Mouse (Mus musculus) liver, embryonic 13.5 days (tissue): ENCODE data around the gene Epha1. TPM values are rescaled to one million over a fixed set of nuclear protein-coding genes. Genes with fewer than 3 reads are reported as not detected.

ENCODE experiments used
- ATAC-seq: fragments of 200-750 bp; cut with Nextera tagmentation; 2 replicates; pipeline ENCODE4 v1.8.0; 2017; ENCODE audit warnings: low read depth, mild to moderate bottlenecking, moderate number of reproducible peaks, moderate library complexity
- DNase-seq: peaks from one replicate; pipeline ENCODE4 v3.0.0; 2022
- H3K27ac ChIP-seq: fragments of 300-500 bp; sonication (generic); 2 replicates; pipeline ENCODE4 v1.5.1; 2015; ENCODE audit warnings: moderate library complexity, mild to moderate bottlenecking, inconsistent platforms
- H3K27me3 ChIP-seq: fragments of 300-500 bp; sonication (generic); 2 replicates; pipeline ENCODE4 v1.6.1; 2015; ENCODE audit warnings: mild to moderate bottlenecking, inconsistent platforms
- H3K36me3 ChIP-seq: fragments of 300-500 bp; sonication (generic); 2 replicates; pipeline ENCODE4 v1.6.1; 2015; ENCODE audit warnings: mild to moderate bottlenecking, inconsistent platforms
- H3K4me1 ChIP-seq: fragments of 300-500 bp; sonication (generic); replicated peaks from 2 replicates; pipeline ENCODE4 v1.6.1; 2015; ENCODE audit warnings: inconsistent platforms
- H3K4me2 ChIP-seq: fragments of 300-500 bp; sonication (generic); 2 replicates; pipeline ENCODE4 v1.6.1; 2015; ENCODE audit warnings: inconsistent platforms, mild to moderate bottlenecking, moderate library complexity
- H3K4me3 ChIP-seq: fragments of 300-500 bp; sonication (generic); replicated peaks from 2 replicates; pipeline ENCODE4 v1.5.1; 2015; ENCODE audit warnings: mild to moderate bottlenecking, inconsistent platforms
- H3K9ac ChIP-seq: fragments of 300-500 bp; sonication (generic); 2 replicates; pipeline ENCODE4 v1.6.1; 2015; ENCODE audit warnings: mild to moderate bottlenecking, inconsistent platforms
- H3K9me3 ChIP-seq: fragments of 300-500 bp; sonication (generic); replicated peaks from 2 replicates; pipeline ENCODE4 v1.6.1; 2016; ENCODE audit warnings: inconsistent platforms
- WGBS: fragments of 180-500 bp; shearing (Covaris S2); methylation state at CpG from one replicate; pipeline ENCODE4 v1.1.7; 2015; ENCODE audit not compliant: insufficient replicate concordance; 5-methylcytosine and 5-hydroxymethylcytosine counted together
- polyA plus RNA-seq: library from polyadenylated mRNA; unstranded; fragments of >200 nt; fragmentation: Nextera tagmentation; extraction: Ambion mirVana; gene quantifications from 2 replicates; pipeline ENCODE4 v1.2.1, GENCODE M21; 2015

Gene Epha1
- polyA plus RNA-seq, 1 experiment from 2014 or later, result 2.7 TPM

DNA sequence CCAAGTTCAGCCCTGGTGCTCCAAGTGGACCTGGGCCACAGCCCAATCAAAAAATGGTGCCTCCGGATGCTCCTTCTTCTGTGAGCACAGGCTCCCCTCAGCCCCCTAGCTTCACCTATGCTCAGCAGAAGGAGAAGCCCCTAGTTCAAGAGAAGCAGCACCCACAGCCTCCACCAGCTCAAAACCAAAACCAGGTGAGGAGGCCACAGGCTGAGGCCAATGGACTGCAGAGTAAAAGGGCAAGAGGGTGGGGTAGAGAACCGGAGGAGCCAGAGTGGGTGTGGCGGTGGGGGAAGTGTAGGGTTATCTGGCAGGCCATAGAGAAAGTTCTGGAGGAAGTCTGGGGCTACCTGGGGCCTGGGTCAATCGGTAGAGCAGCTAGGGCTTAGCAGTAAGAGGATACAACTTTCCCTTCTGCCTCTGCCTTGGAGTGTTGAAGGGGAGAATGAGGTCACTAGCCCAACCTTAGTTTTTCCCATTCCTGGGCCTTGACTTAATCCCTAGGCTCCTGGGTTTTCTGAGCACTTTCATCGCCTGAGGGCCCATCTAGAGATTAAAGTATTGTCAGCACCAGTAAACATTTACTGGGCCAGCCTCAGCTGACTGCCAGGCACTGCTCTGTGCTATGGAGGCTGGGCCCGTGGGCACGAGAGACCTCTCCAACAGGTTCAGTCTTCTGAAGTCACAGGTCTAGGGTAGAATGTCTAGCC lies 21.1 kb downstream of the Epha1 start:
- peaks cover 25% of the 10 kb centered on the region for H3K36me3 ChIP-seq
- 28% methylated on average over 7 of the region's 7 CpGs for WGBS
- DNase-seq, result no peak
- peak overlapping the region; percentile 40 for H3K27ac ChIP-seq
- peak overlapping the region; percentile 74 for H3K9ac ChIP-seq
- peak overlapping the region; percentile 70 for H3K4me3 ChIP-seq
- H3K9me3 ChIP-seq, result no peaks in the 10 kb centered on the region
- no peaks in the 10 kb centered on the region for H3K27me3 ChIP-seq
- peaks cover 58% of the 10 kb centered on the region for H3K4me1 ChIP-seq
- no peak for ATAC-seq
- peak overlapping the region; percentile 85 for H3K4me2 ChIP-seq

DNA sequence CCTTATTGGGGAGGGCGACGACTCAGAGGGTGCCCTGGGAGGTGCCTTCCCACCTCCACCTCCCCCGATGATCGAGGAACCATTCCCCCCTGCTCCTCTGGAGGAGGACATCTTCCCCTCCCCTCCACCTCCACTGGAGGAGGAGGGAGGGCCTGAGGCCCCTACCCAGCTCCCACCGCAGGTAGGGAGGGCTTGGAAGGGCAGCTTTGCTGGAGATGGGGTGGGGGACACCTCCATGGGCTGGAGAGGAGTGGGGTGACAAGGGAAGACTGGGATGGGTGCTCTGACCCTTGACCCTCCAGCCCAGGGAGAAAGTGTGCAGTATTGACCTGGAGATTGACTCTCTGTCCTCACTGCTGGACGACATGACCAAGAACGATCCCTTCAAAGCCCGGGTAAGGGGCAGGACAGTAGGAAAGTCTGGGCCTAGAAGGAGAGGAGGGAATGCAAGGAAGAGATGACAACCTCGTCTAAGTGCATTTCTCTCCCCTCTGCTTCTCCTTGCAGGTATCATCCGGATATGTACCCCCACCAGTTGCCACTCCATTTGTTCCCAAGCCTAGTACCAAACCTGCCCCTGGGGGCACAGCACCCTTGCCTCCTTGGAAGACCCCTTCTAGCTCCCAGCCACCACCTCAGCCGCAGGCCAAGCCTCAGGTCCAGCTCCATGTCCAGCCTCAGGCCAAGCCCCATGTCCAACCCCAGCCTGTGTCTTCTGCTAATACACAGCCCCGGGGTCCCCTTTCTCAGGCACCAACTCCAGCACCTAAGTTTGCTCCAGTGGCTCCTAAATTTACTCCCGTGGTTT lies 21.9 kb downstream of the Epha1 start:
- 21% methylated on average over 13 of the region's 13 CpGs for WGBS
- ATAC-seq (no peak), DNase-seq (no peak)
- Histone ChIP-seq H3K27ac (peak overlapping the region; percentile 77; the same call in 1 of the 2 replicates), H3K27me3 (no peaks in the 10 kb centered on the region), H3K9me3 (no peaks in the 10 kb centered on the region), H3K4me1 (peaks cover 58% of the 10 kb centered on the region), H3K36me3 (peaks cover 18% of the 10 kb centered on the region), H3K4me3 (peak overlapping the region; percentile 70), H3K4me2 (peak overlapping the region; percentile 85), H3K9ac (peak overlapping the region; percentile 74)

DNA sequence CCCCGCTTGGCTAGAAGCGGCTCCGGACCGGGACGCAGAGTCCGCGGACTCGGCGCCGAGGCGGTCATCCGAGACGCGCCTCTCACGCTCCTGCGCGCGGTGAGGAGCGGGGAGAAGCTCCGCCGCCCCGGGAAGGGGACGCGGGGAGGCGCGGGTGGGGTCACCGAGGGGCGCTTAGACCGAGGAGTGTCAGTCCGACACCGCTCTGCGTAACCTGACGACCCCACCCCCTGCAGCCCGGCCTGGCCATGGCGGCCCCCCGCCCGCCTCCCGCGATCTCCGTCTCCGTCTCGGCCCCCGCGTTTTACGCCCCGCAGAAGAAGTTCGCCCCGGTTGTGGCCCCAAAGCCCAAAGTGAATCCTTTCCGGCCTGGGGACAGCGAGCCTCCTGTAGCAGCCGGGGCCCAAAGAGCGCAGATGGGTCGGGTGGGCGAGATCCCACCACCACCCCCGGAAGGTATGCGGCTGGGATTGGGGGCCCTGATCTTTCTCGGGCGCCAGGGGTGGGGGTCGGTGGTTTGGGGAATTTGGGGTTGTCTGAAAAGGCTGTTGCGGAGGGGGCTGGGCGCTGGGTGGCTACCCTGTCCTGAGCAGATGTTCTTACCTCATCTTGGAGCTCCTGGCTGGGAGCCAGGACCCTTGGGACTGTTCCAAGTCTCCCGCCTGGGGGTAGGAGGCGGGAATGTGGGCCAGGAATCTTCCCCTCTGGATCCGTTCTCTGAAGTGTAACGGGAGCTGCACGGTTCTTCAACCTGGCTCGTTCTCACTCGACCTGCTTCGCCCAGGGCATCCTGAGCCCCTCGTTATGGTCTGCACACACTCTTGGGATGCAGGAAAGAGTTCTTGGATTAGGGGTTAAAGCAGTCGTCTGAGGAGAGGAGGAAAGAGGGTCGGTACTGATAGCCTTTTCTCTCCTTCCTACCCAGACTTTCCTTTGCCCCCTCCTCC lies 22.8 kb downstream of the Epha1 start:
- Histone ChIP-seq H3K27ac (peak overlapping the region; percentile 77), H3K9me3 (no peaks in the 10 kb centered on the region), H3K36me3 (peaks cover 11% of the 10 kb centered on the region; the same call in 1 of the 2 replicates), H3K4me3 (peak overlapping the region; percentile 70), H3K9ac (peak overlapping the region; percentile 74), H3K27me3 (no peaks in the 10 kb centered on the region), H3K4me1 (peaks cover 58% of the 10 kb centered on the region), H3K4me2 (peak overlapping the region; percentile 85)
- WGBS, result under 1% methylated on average over 51 of the region's 72 CpGs
- DNase-seq (no peak), ATAC-seq (no peak)

DNA sequence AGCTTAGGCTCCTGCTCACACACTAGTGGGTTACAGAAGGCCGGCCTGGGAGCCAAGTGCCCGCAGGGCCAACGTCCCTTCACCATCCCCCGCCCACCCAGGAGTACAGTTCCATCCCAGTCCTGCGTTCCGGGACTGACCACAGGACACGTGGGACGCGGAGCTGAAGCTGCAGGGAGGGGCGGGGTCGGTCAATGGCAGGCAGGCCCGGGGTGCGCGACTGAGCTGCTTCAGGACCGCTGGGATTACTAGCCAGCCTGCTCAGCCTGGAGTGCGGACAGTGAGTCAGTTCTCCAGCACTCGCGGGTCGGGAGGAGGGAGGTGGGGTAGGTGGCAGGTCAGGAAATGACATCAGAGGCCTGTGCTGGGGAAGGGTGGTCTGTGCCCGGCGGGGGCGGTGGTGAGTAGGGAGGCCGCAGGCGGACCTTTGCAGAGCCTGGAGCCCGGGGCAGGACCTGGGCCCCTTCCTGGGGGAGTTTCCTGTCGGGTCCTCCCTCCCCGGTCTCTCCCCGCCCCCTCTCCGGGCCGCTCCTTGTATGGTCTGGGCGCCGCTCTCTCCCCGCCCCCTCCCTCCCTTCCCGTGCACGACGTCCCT lies 23.5 kb downstream of the Epha1 start, which contains the start of gene Zyx:
Gene Zyx, plus strand, starts transcription at position 205 of the 595 bp plus-strand sequence.
- Histone ChIP-seq H3K27ac (peak within 1 kb of the TSS; percentile 85), H3K27me3 (no peaks in the 10 kb centered on the region), H3K4me1 (peaks cover 52% of the 10 kb centered on the region), H3K36me3 (peaks cover 11% of the 10 kb centered on the region; the same call in 1 of the 2 replicates), H3K4me3 (peak within 1 kb of the TSS; percentile 70), H3K4me2 (peak within 1 kb of the TSS; percentile 85), H3K9me3 (no peaks in the 10 kb centered on the region), H3K9ac (peak within 1 kb of the TSS; percentile 74)
- ATAC-seq, result peak; percentile 89
- peak; percentile 76 for DNase-seq
- 0% methylated on average over 30 of the region's 36 CpGs for WGBS

DNA sequence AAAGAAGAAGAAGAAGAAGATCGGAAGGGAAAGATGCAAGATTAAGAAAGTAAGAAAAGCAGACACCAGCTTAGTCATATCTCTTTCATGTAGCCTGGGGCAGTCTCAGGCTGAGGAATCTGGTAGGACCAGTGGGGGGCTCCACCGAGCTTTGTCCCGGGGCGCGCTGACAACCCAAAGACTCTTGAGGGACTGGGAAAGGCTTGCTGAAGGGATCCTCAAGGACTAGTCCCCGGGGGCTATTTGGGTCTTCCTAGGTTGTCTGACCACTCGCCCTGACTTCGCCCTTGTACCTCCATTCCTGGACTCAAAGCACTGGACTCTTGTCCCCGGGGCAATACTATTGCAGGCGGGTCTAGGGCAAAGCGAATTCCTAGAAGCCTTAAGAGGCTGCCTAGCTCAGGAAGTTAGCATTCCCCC lies 24.1 kb downstream of the Epha1 start:
- WGBS, result 1% methylated on average over 11 of the region's 11 CpGs
- H3K36me3 ChIP-seq, result peaks cover 11% of the 10 kb centered on the region; the same call in 1 of the 2 replicates
- H3K27ac ChIP-seq, result peak overlapping the region; percentile 85
- H3K4me1 ChIP-seq, result peaks cover 47% of the 10 kb centered on the region
- ATAC-seq, result peak; percentile 14
- peak overlapping the region; percentile 85 for H3K4me2 ChIP-seq
- H3K27me3 ChIP-seq, result no peaks in the 10 kb centered on the region
- H3K9me3 ChIP-seq, result no peaks in the 10 kb centered on the region
- H3K4me3 ChIP-seq, result peak overlapping the region; percentile 70
- peak; percentile 65 for DNase-seq
- H3K9ac ChIP-seq, result peak overlapping the region; percentile 74

DNA sequence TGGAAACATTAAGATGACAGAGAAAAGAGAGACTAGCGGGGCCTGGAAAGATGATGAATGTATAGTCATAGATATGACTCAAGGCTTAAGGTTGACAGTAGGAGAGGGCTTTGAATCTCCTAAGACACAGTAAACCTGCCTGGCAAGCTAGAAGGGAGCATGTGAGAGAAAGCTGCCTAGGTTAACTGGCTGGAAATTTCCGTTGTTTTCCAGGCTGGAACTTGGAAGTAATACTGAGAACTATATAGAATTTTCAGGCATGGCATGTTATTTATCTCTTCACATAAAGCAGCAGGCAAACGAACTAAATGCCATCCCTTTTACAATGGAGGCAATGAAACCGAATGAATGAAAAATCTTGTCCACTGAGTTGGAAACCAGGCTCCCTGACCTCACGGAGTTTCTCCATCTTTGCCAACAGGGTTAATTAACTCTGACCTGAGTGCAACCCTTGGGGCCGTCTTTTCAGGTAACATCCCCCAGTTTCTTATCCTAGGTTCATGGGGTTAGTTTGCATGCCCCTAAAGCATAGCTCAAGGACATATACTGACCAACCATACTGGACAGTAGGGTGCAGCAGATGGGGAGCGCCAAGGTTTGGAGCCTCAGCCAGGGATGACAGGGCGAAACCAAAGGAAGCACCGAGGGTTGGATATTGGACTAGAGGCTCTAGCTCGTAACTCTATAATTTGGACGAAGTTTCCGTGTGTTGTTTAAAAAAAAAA lies 24.6 kb downstream of the Epha1 start:
- Histone ChIP-seq H3K36me3 (peaks cover 11% of the 10 kb centered on the region; the same call in 1 of the 2 replicates), H3K27me3 (no peaks in the 10 kb centered on the region), H3K27ac (0 out of 2 replicates have a peak overlapping the region, but pooled peaks have one; percentile 85), H3K4me3 (peak overlapping the region; percentile 70), H3K4me2 (peak overlapping the region; percentile 85), H3K4me1 (peaks cover 41% of the 10 kb centered on the region), H3K9me3 (no peaks in the 10 kb centered on the region), H3K9ac (peak overlapping the region; percentile 74; the same call in 1 of the 2 replicates)
- DNase-seq (no peak), ATAC-seq (no peak)
- WGBS, result 40% methylated on average over 12 of the region's 12 CpGs

DNA sequence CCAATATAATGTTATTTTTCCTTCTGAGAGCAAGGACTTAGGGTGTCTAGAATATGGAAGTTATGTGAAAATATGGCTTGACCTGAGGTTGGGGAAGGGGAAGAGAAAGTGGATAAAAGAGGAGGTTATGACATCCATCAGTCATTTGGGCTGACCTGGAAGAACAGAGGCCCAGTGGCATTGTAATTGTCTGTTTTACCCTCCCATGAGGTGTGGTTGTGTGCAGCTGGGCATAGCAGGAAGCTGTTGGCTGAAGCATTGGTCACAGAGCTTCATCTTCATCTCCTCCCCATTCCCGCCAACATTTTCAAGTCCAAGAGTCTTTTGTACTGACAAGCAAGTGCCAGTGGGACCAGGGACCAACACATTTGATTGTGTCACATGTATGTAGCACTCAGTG lies 28.8 kb downstream of the Epha1 start:
- no peak for ATAC-seq
- no peak overlapping the region for H3K27ac ChIP-seq
- no peaks in the 10 kb centered on the region for H3K9me3 ChIP-seq
- no peak for DNase-seq
- H3K9ac ChIP-seq, result no peak overlapping the region
- no peaks in the 10 kb centered on the region for H3K36me3 ChIP-seq
- no peak overlapping the region for H3K4me3 ChIP-seq
- WGBS, result 77% methylated on average over 1 of the region's 1 CpGs
- H3K27me3 ChIP-seq, result no peaks in the 10 kb centered on the region
- peaks cover 4% of the 10 kb centered on the region for H3K4me1 ChIP-seq
- no peak overlapping the region for H3K4me2 ChIP-seq

DNA sequence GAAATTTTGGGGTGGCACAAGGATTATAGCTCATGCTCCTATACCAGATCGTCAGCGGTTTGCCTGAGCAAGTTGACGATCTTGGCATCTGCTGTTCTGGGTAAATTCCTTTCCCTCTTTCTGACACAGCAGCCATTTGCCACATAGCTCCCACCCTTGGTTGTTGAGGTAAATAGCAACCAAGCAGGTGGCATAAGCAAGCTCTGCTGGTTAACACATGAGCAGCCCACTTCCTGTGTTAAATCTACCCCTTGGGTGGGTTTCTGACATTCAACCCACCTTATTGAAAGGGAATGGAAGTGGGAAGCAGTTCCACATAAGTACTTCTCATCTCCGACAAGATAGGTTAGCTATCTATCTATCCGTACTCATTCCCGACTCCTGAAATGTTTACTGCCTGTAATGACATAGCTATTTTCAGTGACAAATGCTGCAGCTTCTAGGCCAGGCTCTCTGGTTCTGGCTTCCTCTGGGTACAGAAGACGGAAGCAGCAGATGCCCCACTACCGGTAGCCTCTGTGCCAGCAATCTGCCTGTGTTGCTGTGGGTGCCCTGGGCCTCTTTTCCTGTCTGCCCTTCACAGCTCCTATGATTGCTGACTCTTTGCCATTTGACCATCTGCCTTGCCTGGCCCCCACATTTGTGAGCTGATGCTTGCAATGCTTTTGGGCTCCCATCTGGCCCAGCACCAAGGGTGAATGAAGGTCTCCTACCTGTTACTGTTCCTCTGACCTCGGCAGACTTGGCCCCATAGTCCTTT lies 29.5 kb downstream of the Epha1 start:
- Histone ChIP-seq H3K4me3 (no peak overlapping the region), H3K9ac (no peak overlapping the region), H3K36me3 (no peaks in the 10 kb centered on the region), H3K27ac (no peak overlapping the region), H3K9me3 (no peaks in the 10 kb centered on the region), H3K27me3 (no peaks in the 10 kb centered on the region), H3K4me1 (no peaks in the 10 kb centered on the region), H3K4me2 (no peak overlapping the region)
- ATAC-seq (no peak), DNase-seq (no peak)
- WGBS, result 66% methylated on average over 9 of the region's 9 CpGs

DNA sequence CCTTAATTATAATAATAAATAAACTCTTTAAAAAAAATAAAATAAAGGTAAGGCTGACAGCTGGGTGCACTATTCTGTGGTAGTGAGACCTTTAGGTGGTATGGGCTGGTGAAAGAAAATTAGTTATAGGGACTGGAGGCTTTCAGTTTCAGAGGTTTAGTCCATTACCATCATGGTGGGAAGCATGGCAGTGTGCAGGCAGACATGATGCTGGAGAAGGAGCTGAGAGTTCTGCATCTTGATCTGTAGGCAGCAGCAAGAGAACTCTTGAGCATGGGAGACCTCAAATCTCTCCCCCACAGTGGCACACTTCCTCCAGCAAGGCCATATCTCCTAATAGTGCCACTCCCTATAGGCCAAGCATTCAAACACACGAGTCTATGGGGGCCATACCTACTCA lies 30.9 kb downstream of the Epha1 start:
- no peaks in the 10 kb centered on the region for H3K4me1 ChIP-seq
- no peak overlapping the region for H3K4me3 ChIP-seq
- no peaks in the 10 kb centered on the region for H3K36me3 ChIP-seq
- no peak for ATAC-seq
- H3K27me3 ChIP-seq, result no peaks in the 10 kb centered on the region
- H3K9ac ChIP-seq, result no peak overlapping the region
- 36% methylated on average over 1 of the region's 1 CpGs for WGBS
- no peak overlapping the region for H3K27ac ChIP-seq
- H3K9me3 ChIP-seq, result no peaks in the 10 kb centered on the region
- no peak for DNase-seq
- H3K4me2 ChIP-seq, result no peak overlapping the region
